ENCODE assay signal across 21 mouse cellular contexts in genomic region chr1:136686467-136686866, GRCm38 (mm10).
DNase-seq lines count a peak whose midpoint lies in the region; ATAC-seq and TF ChIP-seq lines count a peak whose summit lies in the region.
"Had no signal": no experiment of that assay in that cellular context is flagged by ENCODE, and none has a peak within 500 bp of the region (broad histone marks: within the 10 kb centered on the region; RNA-seq: fewer than 3 reads in every experiment).

No protein-coding gene starts in this region.

- ATAC-seq in liver, embryonic 11.5 days (replicated peaks; ENCODE audit: low FRiP score) = no peak
- ATAC-seq: forebrain, embryonic 15.5 days; intestine, postnatal 0 days; midbrain, embryonic 15.5 days had no signal

- no peak overlapping the region for H3K9ac ChIP-seq in liver, adult 2 months (ENCODE audit: low read depth, low read length)
- no peak overlapping the region for H3K9ac ChIP-seq in liver, embryonic 11.5 days (ENCODE audit: low read depth, low read length)
- no peak overlapping the region for H3K9ac ChIP-seq in ES-E14 (ENCODE audit: insufficient read depth, low read depth, low read length, poor library complexity, severe bottlenecking)
- H3K9ac ChIP-seq: forebrain, embryonic 15.5 days; hindbrain, embryonic 12.5 days; limb, embryonic 15.5 days; lung, embryonic 14.5 days; midbrain, embryonic 15.5 days had no signal

- H3K4me2 ChIP-seq in liver, embryonic 11.5 days = no peak overlapping the region
- peak overlapping the region; percentile 67 for H3K4me2 ChIP-seq in myocyte (ENCODE audit: low read depth)
- H3K4me2 ChIP-seq: forebrain, embryonic 15.5 days; hindbrain, embryonic 12.5 days; limb, embryonic 15.5 days; midbrain, embryonic 15.5 days had no signal

- no peak for TF ChIP-seq CTCF in liver, adult 2 months (IDR thresholded peaks at IDR 0.05; ENCODE audit: low read depth, low read length)
- TF ChIP-seq CTCF in bone marrow, adult 2 months (IDR thresholded peaks at IDR 0.05; ENCODE audit: control insufficient read depth, insufficient read depth, low read length) = no peak

- H3K79me2 ChIP-seq in liver, adult 2 months (ENCODE audit: control insufficient read depth, insufficient read depth, low read length) = no peaks in the 10 kb centered on the region
- H3K79me2 ChIP-seq in myocyte (ENCODE audit: control insufficient read depth, insufficient read depth) = no peaks in the 10 kb centered on the region

- H3K27me3 ChIP-seq in liver, adult 2 months (ENCODE audit: control insufficient read depth, insufficient read depth, low read length) = no peaks in the 10 kb centered on the region
- H3K27me3 ChIP-seq in liver, embryonic 11.5 days (replicated peaks; ENCODE audit: control insufficient read depth, insufficient read depth, low read length) = no peaks in the 10 kb centered on the region
- H3K27me3 ChIP-seq in myocyte (ENCODE audit: control insufficient read depth, insufficient read depth, insufficient read length) = no peaks in the 10 kb centered on the region
- H3K27me3 ChIP-seq: forebrain, embryonic 15.5 days; hindbrain, embryonic 12.5 days; limb, embryonic 15.5 days; midbrain, embryonic 15.5 days had no signal

- H3K36me3 ChIP-seq in liver, adult 2 months (ENCODE audit: control insufficient read depth, insufficient read depth, low read length) = no peaks in the 10 kb centered on the region
- no peaks in the 10 kb centered on the region for H3K36me3 ChIP-seq in liver, embryonic 11.5 days (ENCODE audit: control insufficient read depth, insufficient read depth, low read length)
- H3K36me3 ChIP-seq in ES-E14 (ENCODE audit: control insufficient read depth, insufficient read depth, low read length, poor library complexity, severe bottlenecking) = 0 out of 2 replicates have a peak, but pooled peaks cover 3% of the 10 kb centered on the region
- H3K36me3 ChIP-seq in myocyte (ENCODE audit: control insufficient read depth, insufficient read depth) = no peaks in the 10 kb centered on the region
- H3K36me3 ChIP-seq: forebrain, embryonic 15.5 days; G1E; hindbrain, embryonic 12.5 days; limb, embryonic 10.5 days; limb, embryonic 15.5 days; midbrain, embryonic 10.5 days; midbrain, embryonic 15.5 days had no signal

- H3K27ac ChIP-seq in liver, adult 2 months (replicated peaks; ENCODE audit: insufficient read depth, low read depth, low read length) = peak overlapping the region; percentile 54
- H3K27ac ChIP-seq in liver, embryonic 11.5 days (ENCODE audit: low read depth, low read length) = no peak overlapping the region
- peak overlapping the region; percentile 54 for H3K27ac ChIP-seq in ES-E14 (ENCODE audit: insufficient read depth, low read depth, low read length, poor library complexity, severe bottlenecking)
- peak overlapping the region; percentile 34; the same call in 1 of the 2 replicates for H3K27ac ChIP-seq in bone marrow, adult 2 months (ENCODE audit: control insufficient read depth, insufficient read depth, low read depth, low read length, poor library complexity)
- H3K27ac ChIP-seq: forebrain, embryonic 15.5 days; hindbrain, embryonic 12.5 days; limb, embryonic 10.5 days; limb, embryonic 15.5 days; midbrain, embryonic 10.5 days; midbrain, embryonic 15.5 days had no signal

- H3K4me1 ChIP-seq in liver, adult 2 months (ENCODE audit: control insufficient read depth, insufficient read depth, low read length) = peaks cover 10% of the 10 kb centered on the region; the same call in 1 of the 2 replicates
- H3K4me1 ChIP-seq in liver, embryonic 11.5 days (replicated peaks; ENCODE audit: control insufficient read depth, insufficient read depth, low read length) = no peaks in the 10 kb centered on the region
- peaks cover 24 to 26% of the 10 kb centered on the region in 2 experiments for H3K4me1 ChIP-seq in ES-E14 (ENCODE audit: control insufficient read depth in 2 of 2, insufficient read depth in 2 of 2, low read length in 2 of 2, poor library complexity in 1 of 2)
- H3K4me1 ChIP-seq in bone marrow, adult 2 months (ENCODE audit: control insufficient read depth, insufficient read depth, low read length) = peaks cover 3% of the 10 kb centered on the region; the same call in 1 of the 2 replicates
- H3K4me1 ChIP-seq: forebrain, embryonic 15.5 days; hindbrain, embryonic 12.5 days; midbrain, embryonic 15.5 days had no signal

- peak; percentile 97 for DNase-seq in liver, adult 2 months (ENCODE audit: extremely low read depth, low read depth, low spot score)
- no peak for DNase-seq in liver, embryonic 11.5 days (ENCODE audit: low spot score)
- no peak for DNase-seq in ES-E14 (ENCODE audit: low read depth, low spot score)
- DNase-seq in cerebellum, postnatal 36 days = no peak
- DNase-seq: cerebellum, adult 2 months; kidney, adult 9 months; kidney, postnatal 10 days; lung, embryonic 14.5 days; lung, postnatal 14 days; right cerebral cortex, adult 18-20 months; spleen, adult 18-20 months had no signal

- TF ChIP-seq POLR2A in liver, adult 2 months (IDR thresholded peaks at IDR 0.05; ENCODE audit: extremely low read depth, insufficient read depth, low read length) = no peak
- no peak for TF ChIP-seq POLR2A in bone marrow, adult 2 months (IDR thresholded peaks at IDR 0.05; ENCODE audit: borderline replicate concordance, control insufficient read depth, low read depth, low read length)
- no peak for TF ChIP-seq POLR2A in myocyte (IDR thresholded peaks at IDR 0.05; ENCODE audit: insufficient read length, low read depth)

- no peak overlapping the region for H3ac ChIP-seq in myocyte (ENCODE audit: control insufficient read depth, insufficient read length)

- in situ Hi-C loops in ES-E14 (cut with MboI; ENCODE audit: low sequenced_read_pairs in 2 of 2, unreplicated experiment in 2 of 2) = no loop called here

- no peak overlapping the region for H3K4me3 ChIP-seq in liver, adult 2 months (ENCODE audit: insufficient read depth, low read depth, low read length)
- H3K4me3 ChIP-seq in liver, embryonic 11.5 days (ENCODE audit: low read depth, low read length) = no peak overlapping the region
- no peak overlapping the region for H3K4me3 ChIP-seq in ES-E14 (ENCODE audit: insufficient read depth in 1 of 2, low read depth in 1 of 2, low read length in 2 of 2, poor library complexity in 1 of 2, severe bottlenecking in 1 of 2)
- no peak overlapping the region for H3K4me3 ChIP-seq in bone marrow, adult 2 months (replicated peaks; ENCODE audit: control insufficient read depth, low read depth, low read length)
- no peak overlapping the region for H3K4me3 ChIP-seq in myocyte
- H3K4me3 ChIP-seq: forebrain, embryonic 15.5 days; hindbrain, embryonic 12.5 days; limb, embryonic 10.5 days; limb, embryonic 15.5 days; midbrain, embryonic 10.5 days; midbrain, embryonic 15.5 days had no signal

- no peaks in the 10 kb centered on the region for H3K9me3 ChIP-seq in liver, embryonic 11.5 days (ENCODE audit: control insufficient read depth, low read length)
- no peaks in the 10 kb centered on the region for H3K9me3 ChIP-seq in ES-E14 (ENCODE audit: control insufficient read depth, insufficient read depth, low read depth, low read length)
- H3K9me3 ChIP-seq: forebrain, embryonic 15.5 days; G1E; hindbrain, embryonic 12.5 days; limb, embryonic 10.5 days; limb, embryonic 15.5 days; midbrain, embryonic 10.5 days; midbrain, embryonic 15.5 days had no signal

TF ChIP-seq in ES-E14, 5 proteins besides CTCF, POLR2A, EP300 and RAD21:
- TF ChIP-seq CHD2 (IDR thresholded peaks at IDR 0.05; ENCODE audit: low read depth, low read length) = no peak
- no peak for TF ChIP-seq HCFC1 (IDR thresholded peaks at IDR 0.05; ENCODE audit: borderline replicate concordance, insufficient read depth, low read length)
- no peak for TF ChIP-seq MAFK (IDR thresholded peaks at IDR 0.05; ENCODE audit: insufficient read depth, low read depth, low read length)
- no peak for TF ChIP-seq ZNF384 (IDR thresholded peaks at IDR 0.05; ENCODE audit: low read depth, low read length)
- TF ChIP-seq ZC3H11A (IDR thresholded peaks at IDR 0.05; ENCODE audit: borderline replicate concordance, low read depth, low read length) = no peak

TF ChIP-seq in myocyte, 11 proteins besides CTCF, POLR2A, EP300 and RAD21:
- TF ChIP-seq E2F4 (IDR thresholded peaks at IDR 0.05; ENCODE audit: insufficient read depth) (no peak), USF1 (IDR thresholded peaks at IDR 0.05; ENCODE audit: low read depth) (no peak), MAX (IDR thresholded peaks at IDR 0.05; ENCODE audit: low read depth) (no peak), TCF3 (IDR thresholded peaks at IDR 0.05; ENCODE audit: insufficient read length, low read depth) (no peak), MYOG (IDR thresholded peaks at IDR 0.05; ENCODE audit: control insufficient read depth in 1 of 3, insufficient read depth in 1 of 3, insufficient read length in 2 of 3, low read depth in 2 of 3) (no peak), CEBPB (IDR thresholded peaks at IDR 0.05; ENCODE audit: insufficient read depth, poor library complexity, severe bottlenecking) (no peak), POLR2AphosphoS2 (IDR thresholded peaks at IDR 0.05; ENCODE audit: insufficient read length, low read depth) (no peak), REST (IDR thresholded peaks at IDR 0.05; ENCODE audit: insufficient read depth, insufficient read length) (no peak), SRF (IDR thresholded peaks at IDR 0.05; ENCODE audit: control insufficient read depth, insufficient read length, low read depth) (no peak), MYOD1 (IDR thresholded peaks at IDR 0.05; ENCODE audit: control insufficient read depth in 1 of 3, insufficient read length in 2 of 3, low read depth in 2 of 3) (no peak), TCF12 (IDR thresholded peaks at IDR 0.05; ENCODE audit: insufficient read depth, poor library complexity, severe bottlenecking) (no peak)
